Mouse (Mus musculus) CH12.LX (cell line): ENCODE results near the gene Ddt. TPM values are rescaled to one million over a fixed set of nuclear protein-coding genes. Genes with fewer than 3 reads are reported as not detected.

Experiments used
- DNase-seq: peaks from one replicate; pipeline ENCODE4 v3.0.0-alpha.2; 2013; ENCODE audit errors: extremely low read depth
- H3K27ac ChIP-seq: 2 replicates; pipeline ENCODE4 v1.5.1; 2012; ENCODE audit warnings: low read depth, mild to moderate bottlenecking, control low read depth, moderate library complexity; ENCODE audit not compliant: insufficient read depth
- H3K27me3 ChIP-seq: replicated peaks from 2 replicates; pipeline ENCODE3; 2012; ENCODE audit warnings: inconsistent platforms
- H3K36me3 ChIP-seq, 2 experiments: replicated peaks in 1 of 2; 2 replicates each; pipeline versions ENCODE3 to v1.6.1; 2012; ENCODE audit warnings: inconsistent platforms in 1 of 2, low read length in 1 of 2, mild to moderate bottlenecking in 1 of 2, mixed read lengths in 1 of 2, moderate library complexity in 1 of 2; ENCODE audit not compliant: control insufficient read depth in 1 of 2, insufficient read depth in 1 of 2
- H3K4me1 ChIP-seq, 2 experiments: 2 replicates each; pipeline ENCODE4 v1.6.1; 2012; ENCODE audit warnings: inconsistent platforms in 1 of 2, moderate library complexity in 1 of 2; ENCODE audit not compliant: insufficient read depth in 2 of 2, control insufficient read depth in 1 of 2
- H3K4me2 ChIP-seq: 2 replicates; pipeline ENCODE4 v1.6.1; 2012; ENCODE audit warnings: low read depth, mild to moderate bottlenecking, control low read depth; ENCODE audit not compliant: poor library complexity, insufficient read depth, severe bottlenecking
- H3K4me3 ChIP-seq, 3 experiments: fragments of 150-350 bp in 1 of 3; sonication (generic) in 1 of 3; replicated peaks in 1 of 3; 2 replicates each; pipeline versions ENCODE3 to v1.5.1; 2011 to 2012; ENCODE audit warnings: low read depth in 2 of 3, low read length in 2 of 3, mild to moderate bottlenecking in 2 of 3, moderate library complexity in 2 of 3, control low read depth in 1 of 3, improper control_type of control experiment in 1 of 3, inconsistent platforms in 1 of 3, mixed read lengths in 1 of 3; ENCODE audit not compliant: poor library complexity in 1 of 3
- H3K79me2 ChIP-seq: replicated peaks from 2 replicates; pipeline ENCODE4 v1.6.1; 2012; ENCODE audit warnings: mild to moderate bottlenecking, moderate library complexity; ENCODE audit not compliant: control insufficient read depth, poor library complexity, insufficient read depth, severe bottlenecking; ENCODE audit errors: extremely low read depth
- H3K9ac ChIP-seq: 2 replicates; pipeline ENCODE4 v1.6.1; 2012; ENCODE audit warnings: low read depth, mild to moderate bottlenecking, control low read depth, moderate library complexity; ENCODE audit not compliant: insufficient read depth
- H3K9me3 ChIP-seq: replicated peaks from 2 replicates; pipeline ENCODE3; 2012; ENCODE audit warnings: low read length, inconsistent platforms, mixed read lengths
- CHD1 ChIP-seq: IDR thresholded peaks from 2 replicates; pipeline ENCODE4 v1.6.1; 2012; ENCODE audit warnings: low read depth, low read length, improper control_type of control experiment, inconsistent platforms
- CHD2 ChIP-seq: IDR thresholded peaks from 2 replicates; pipeline ENCODE4 v1.6.1; 2011; ENCODE audit warnings: low read length, improper control_type of control experiment
- CTCF ChIP-seq, 2 experiments: IDR thresholded peaks in 1 of 2; conservative IDR thresholded peaks in 1 of 2; 2 replicates each; pipeline ENCODE4 v1.5.1; 2011 to 2012; ENCODE audit warnings: low read depth in 2 of 2, low read length in 2 of 2, improper control_type of control experiment in 1 of 2, inconsistent platforms in 1 of 2, mild to moderate bottlenecking in 1 of 2, moderate library complexity in 1 of 2
- E2F4 ChIP-seq: IDR thresholded peaks from 2 replicates; pipeline ENCODE4 v1.6.1; 2011; ENCODE audit warnings: low read depth, low read length, improper control_type of control experiment; ENCODE audit not compliant: insufficient replicate concordance
- ELF1 ChIP-seq: IDR thresholded peaks from 2 replicates; pipeline ENCODE4 v1.6.1; 2014; ENCODE audit warnings: low read depth, mild to moderate bottlenecking, inconsistent platforms, low read length, improper control_type of control experiment
- ETS1 ChIP-seq: conservative IDR thresholded peaks from 2 replicates; pipeline ENCODE4 v1.6.1; 2012; ENCODE audit warnings: low read depth, mild to moderate bottlenecking, inconsistent platforms, low read length, improper control_type of control experiment, moderate library complexity
- GABPA ChIP-seq: IDR thresholded peaks from 2 replicates; pipeline ENCODE4 v1.6.1; 2012; ENCODE audit warnings: low read depth, low read length, improper control_type of control experiment, inconsistent platforms; ENCODE audit not compliant: insufficient replicate concordance
- IRF4 ChIP-seq: IDR thresholded peaks from 2 replicates; pipeline ENCODE4 v1.6.1; 2014; ENCODE audit warnings: low read depth, mild to moderate bottlenecking, inconsistent platforms, low read length, improper control_type of control experiment
- KAT2A ChIP-seq: IDR thresholded peaks from 2 replicates; pipeline ENCODE4 v1.6.1; 2012; ENCODE audit warnings: low read length, improper control_type of control experiment, inconsistent platforms; ENCODE audit not compliant: insufficient replicate concordance
- MAZ ChIP-seq: IDR thresholded peaks from 2 replicates; pipeline ENCODE4 v1.6.1; 2012; ENCODE audit warnings: low read depth, mild to moderate bottlenecking, inconsistent platforms, low read length, improper control_type of control experiment, moderate library complexity
- MXI1 ChIP-seq: IDR thresholded peaks from 2 replicates; pipeline ENCODE4 v1.6.1; 2011; ENCODE audit warnings: mild to moderate bottlenecking, low read depth, low read length, improper control_type of control experiment
- NELFE ChIP-seq: IDR thresholded peaks from 2 replicates; pipeline ENCODE4 v1.6.1; 2011; ENCODE audit warnings: low read depth, low read length, improper control_type of control experiment
- PAX5 ChIP-seq: IDR thresholded peaks from 2 replicates; pipeline ENCODE4 v1.6.1; 2012; ENCODE audit warnings: low read length, inconsistent platforms, mixed read lengths
- RCOR1 ChIP-seq: conservative IDR thresholded peaks from 2 replicates; pipeline ENCODE4 v1.6.1; 2012; ENCODE audit warnings: low read depth, mild to moderate bottlenecking, inconsistent platforms, low read length, improper control_type of control experiment
- SIN3A ChIP-seq: IDR thresholded peaks from 2 replicates; pipeline ENCODE4 v1.6.1; 2012; ENCODE audit warnings: low read length, improper control_type of control experiment, inconsistent platforms
- TBP ChIP-seq: conservative IDR thresholded peaks from 2 replicates; pipeline ENCODE4 v1.6.1; 2011; ENCODE audit warnings: low read depth, low read length, improper control_type of control experiment
- UBTF ChIP-seq: IDR thresholded peaks from 2 replicates; pipeline ENCODE4 v1.6.1; 2012; ENCODE audit warnings: low read depth, mild to moderate bottlenecking, inconsistent platforms, low read length, improper control_type of control experiment, moderate library complexity
- USF1 ChIP-seq: IDR thresholded peaks from 2 replicates; pipeline ENCODE4 v1.6.1; 2014; ENCODE audit warnings: low read depth, mild to moderate bottlenecking, inconsistent platforms, low read length, improper control_type of control experiment
- ZNF384 ChIP-seq: IDR thresholded peaks from 2 replicates; pipeline ENCODE4 v1.6.1; 2012; ENCODE audit warnings: low read depth, low read length, improper control_type of control experiment, inconsistent platforms
- dilution Hi-C: fragments of 300-500 bp; cut with MboI; formaldehyde crosslinking; loops from 2 replicates; pipeline ENCODE4 v1.14.3; 2020; ENCODE audit warnings: low sequenced_read_pairs; ENCODE audit not compliant: extremely low pct_unique_long_range_greater_than_20kb, extremely low pct_ligation_motif_present
- in situ Hi-C: fragments of 300-500 bp; cut with MboI; formaldehyde crosslinking; loops from 3 replicates; pipeline ENCODE4 v1.14.3; 2019; ENCODE audit warnings: low sequenced_read_pairs, low pct_ligation_motif_present, low pct_unique_long_range_greater_than_20kb, mixed read lengths
- polyA plus RNA-seq: library from polyadenylated mRNA; unstranded; fragments of >175 nt; gene quantifications from 2 replicates; pipeline ENCODE4 v1.2.1, GENCODE M21; 2012; ENCODE audit warnings: low read depth; ENCODE audit not compliant: insufficient read length
- total RNA-seq, 2 experiments: library from RNA; depleted of rRNA; stranded (reverse); fragments of 300-350 nt in 1 of 2; fragments of >200 nt in 1 of 2; gene quantifications; 2 replicates each; pipeline ENCODE4 v1.2.3; 2012 to 2014

Gene Ddt
- total and polyA plus RNA-seq, 3 experiments, result 229 to 869 (median 599) TPM

- in situ Hi-C loops, result no loop called here
- peaks cover 0 to 1% of the 10 kb centered on the region in 2 experiments for H3K36me3 ChIP-seq
- DNase-seq, result no peak
- H3K9me3 ChIP-seq, result peaks cover 20% of the 10 kb centered on the region
- no peak overlapping the region for H3K9ac ChIP-seq
- H3K4me2 ChIP-seq, result no peak overlapping the region
- H3K27me3 ChIP-seq, result no peaks in the 10 kb centered on the region
- TF ChIP-seq CTCF (conservative IDR thresholded peaks at IDR 0.05 in 1 of 2, IDR thresholded peaks at IDR 0.05 in 1 of 2; ENCODE audit: low read depth in 2 of 2, low read length in 2 of 2) (peak in 1 of 2 experiments; percentile 32; a peak in 1 of 4 replicates), IRF4 (no peak), GABPA (no peak)
- H3K4me1 ChIP-seq, result peaks cover 0 to 11% of the 10 kb centered on the region in 2 experiments; a peak in 2 of 4 replicates
- H3K79me2 ChIP-seq, result no peaks in the 10 kb centered on the region
- dilution Hi-C loops, result no loop called here
- no peak overlapping the region for H3K4me3 ChIP-seq
- H3K27ac ChIP-seq, result no peak overlapping the region
These were observed 45.4 kb upstream of the Ddt start for GRCm38 (mm10) chr10:75818641-75819040.

GRCm38 (mm10) chr10:75804217-75804616 is 31.0 kb upstream of the Ddt start:
- peaks cover 0 to 5% of the 10 kb centered on the region in 2 experiments; a peak in 2 of 4 replicates for H3K4me1 ChIP-seq
- TF ChIP-seq PAX5 (no peak), GABPA (no peak), USF1 (no peak), CHD2 (no peak), NELFE (no peak), CHD1 (no peak), MAZ (no peak), RCOR1 (no peak), E2F4 (no peak), ZNF384 (no peak), ELF1 (no peak), CTCF (conservative IDR thresholded peaks at IDR 0.05 in 1 of 2, IDR thresholded peaks at IDR 0.05 in 1 of 2; ENCODE audit: low read depth in 2 of 2, low read length in 2 of 2) (no peak), UBTF (no peak), TBP (no peak), MXI1 (no peak), ETS1 (no peak), KAT2A (no peak), SIN3A (no peak)

More at GRCm38 (mm10) chr10:75804217-75804616, 31.0 kb upstream of the Ddt start:
- H3K36me3 ChIP-seq, result no peaks in the 10 kb centered on the region
- dilution Hi-C loops (no loop called here), in situ Hi-C loops (no loop called here)
- no peak overlapping the region for H3K4me2 ChIP-seq
- H3K27ac ChIP-seq, result no peak overlapping the region
- H3K79me2 ChIP-seq, result no peaks in the 10 kb centered on the region
- no peaks in the 10 kb centered on the region for H3K27me3 ChIP-seq
- H3K9ac ChIP-seq, result no peak overlapping the region
- H3K4me3 ChIP-seq, result no peak overlapping the region
- no peak for DNase-seq
- H3K9me3 ChIP-seq, result peaks cover 7% of the 10 kb centered on the region
